Mouse (Mus musculus) stomach, postnatal 0 days (tissue): ENCODE measurements around the gene Wdr48. TPM values are rescaled to one million over a fixed set of nuclear protein-coding genes. Genes with fewer than 3 reads are reported as not detected.

ENCODE experiments used
- ATAC-seq: fragments of 200-750 bp; cut with Nextera tagmentation; 2 replicates; pipeline ENCODE4 v1.8.0; 2017; ENCODE audit not compliant: low FRiP score, low TSS enrichment
- DNase-seq: peaks from one replicate; pipeline ENCODE4 v3.0.0-alpha.2; 2016; ENCODE audit warnings: low spot score
- H3K27ac ChIP-seq: fragments of 300-500 bp; sonication (generic); replicated peaks from 2 replicates; pipeline ENCODE4 v1.5.1; 2014; ENCODE audit warnings: mild to moderate bottlenecking, control low read depth
- H3K27me3 ChIP-seq: fragments of 300-500 bp; sonication (generic); 2 replicates; pipeline ENCODE4 v1.6.1; 2014; ENCODE audit warnings: low read length; ENCODE audit not compliant: control insufficient read depth, insufficient read depth
- H3K36me3 ChIP-seq: fragments of 300-500 bp; sonication (generic); 2 replicates; pipeline ENCODE4 v1.6.1; 2014; ENCODE audit warnings: low read length, mixed read lengths; ENCODE audit not compliant: control insufficient read depth, insufficient read depth
- H3K4me1 ChIP-seq: fragments of 300-500 bp; sonication (generic); replicated peaks from 2 replicates; pipeline ENCODE4 v1.6.1; 2014; ENCODE audit warnings: antibody characterized with exemption; ENCODE audit not compliant: control insufficient read depth, insufficient read depth
- H3K4me2 ChIP-seq: fragments of 300-500 bp; sonication (generic); replicated peaks from 2 replicates; pipeline ENCODE4 v1.6.1; 2014; ENCODE audit warnings: low read depth, mild to moderate bottlenecking, control low read depth, moderate library complexity
- H3K4me3 ChIP-seq: fragments of 300-500 bp; sonication (generic); 2 replicates; pipeline ENCODE4 v1.5.1; 2014; ENCODE audit warnings: low read depth, low read length, control low read depth
- H3K9ac ChIP-seq: fragments of 300-500 bp; sonication (generic); 2 replicates; pipeline ENCODE4 v1.6.1; 2014; ENCODE audit warnings: mild to moderate bottlenecking, low read length, control low read depth, mixed read lengths
- H3K9me3 ChIP-seq: fragments of 300-500 bp; sonication (generic); 2 replicates; pipeline ENCODE4 v1.6.1; 2016; ENCODE audit warnings: low read length; ENCODE audit not compliant: control insufficient read depth
- CTCF ChIP-seq: IDR thresholded peaks from 2 replicates; pipeline ENCODE4 v1.5.1; 2016; ENCODE audit warnings: antibody characterized with exemption, low read depth, mild to moderate bottlenecking, moderate library complexity
- EP300 ChIP-seq: optimal IDR thresholded peaks from 2 replicates; pipeline ENCODE3; 2016; ENCODE audit warnings: antibody characterized with exemption
- WGBS: fragments of 180-500 bp; shearing (Covaris S2); extraction: QIAGEN DNeasy Blood & Tissue Kit; methylation state at CpG from one replicate; pipeline ENCODE4 v1.1.7; 2014; 5-methylcytosine and 5-hydroxymethylcytosine counted together
- polyA plus RNA-seq: library from polyadenylated mRNA; unstranded; fragments of >200 nt; fragmentation: Nextera tagmentation; extraction: Ambion mirVana; gene quantifications from 2 replicates; pipeline ENCODE4 v1.2.1, GENCODE M21; 2015

The Wdr48 gene
- polyA plus RNA-seq, 1 experiment from 2014 or later, result 17.2 TPM

GRCm38 (mm10) chr9:119941861-119942260, 47.2 kb downstream of the Wdr48 start:
- no peak overlapping the region for H3K4me2 ChIP-seq
- TF ChIP-seq CTCF (no peak), EP300 (no peak)
- H3K36me3 ChIP-seq, result no peaks in the 10 kb centered on the region
- H3K9me3 ChIP-seq, result no peaks in the 10 kb centered on the region
- no peaks in the 10 kb centered on the region for H3K27me3 ChIP-seq
- 76% methylated on average over 14 of the region's 14 CpGs for WGBS
- H3K4me1 ChIP-seq, result no peaks in the 10 kb centered on the region
- ATAC-seq (no peak), DNase-seq (no peak)
- H3K4me3 ChIP-seq, result no peak overlapping the region
- no peak overlapping the region for H3K27ac ChIP-seq
- no peak overlapping the region for H3K9ac ChIP-seq

GRCm38 (mm10) chr9:119943326-119943725, 48.6 kb downstream of the Wdr48 start:
- Histone ChIP-seq H3K36me3 (no peaks in the 10 kb centered on the region), H3K27ac (no peak overlapping the region), H3K4me2 (no peak overlapping the region), H3K4me3 (no peak overlapping the region), H3K27me3 (no peaks in the 10 kb centered on the region), H3K9ac (no peak overlapping the region), H3K9me3 (no peaks in the 10 kb centered on the region), H3K4me1 (no peaks in the 10 kb centered on the region)
- 70% methylated on average over 1 of the region's 1 CpGs for WGBS
- ATAC-seq, result no peak
- TF ChIP-seq CTCF (no peak), EP300 (no peak)
- DNase-seq, result no peak

DNA sequence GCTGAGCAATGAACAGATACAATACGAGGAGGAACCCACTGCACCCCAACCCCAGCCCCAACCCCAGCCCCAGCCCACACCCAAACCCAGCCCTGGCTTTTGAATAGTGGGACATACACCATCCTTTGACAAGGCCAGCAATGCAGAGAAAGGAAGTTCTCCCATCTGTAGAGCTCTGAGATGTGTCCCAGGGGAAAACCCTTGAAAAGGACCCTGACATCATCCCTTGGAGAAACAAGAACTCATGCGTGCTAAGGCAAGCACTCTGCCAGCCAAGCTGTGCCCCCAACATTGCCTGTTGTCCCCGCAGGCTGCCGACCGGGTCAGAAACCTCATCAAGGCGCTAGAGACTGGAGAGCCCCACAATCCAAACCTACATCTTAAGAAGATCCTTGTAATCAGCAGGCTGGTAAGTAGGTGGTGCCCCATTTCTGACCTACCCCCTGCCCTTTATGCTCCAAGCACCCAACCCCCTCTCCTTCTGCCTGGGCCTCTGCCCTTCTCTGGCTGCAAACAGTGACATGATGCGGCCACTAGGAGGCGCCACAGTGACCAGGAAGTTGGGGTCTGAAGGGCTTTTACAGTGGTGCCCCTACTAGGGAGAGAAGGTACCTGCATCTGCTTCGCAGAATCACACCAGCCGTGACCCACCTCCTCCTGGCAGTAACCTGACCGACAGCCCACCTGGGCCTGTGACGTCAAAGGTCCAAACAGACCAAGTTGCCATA, 50.7 kb downstream of the Wdr48 start:
- 0 out of 2 replicates have a peak, but pooled peaks have one; percentile 28 for ATAC-seq
- no peak overlapping the region for H3K27ac ChIP-seq

DNA sequence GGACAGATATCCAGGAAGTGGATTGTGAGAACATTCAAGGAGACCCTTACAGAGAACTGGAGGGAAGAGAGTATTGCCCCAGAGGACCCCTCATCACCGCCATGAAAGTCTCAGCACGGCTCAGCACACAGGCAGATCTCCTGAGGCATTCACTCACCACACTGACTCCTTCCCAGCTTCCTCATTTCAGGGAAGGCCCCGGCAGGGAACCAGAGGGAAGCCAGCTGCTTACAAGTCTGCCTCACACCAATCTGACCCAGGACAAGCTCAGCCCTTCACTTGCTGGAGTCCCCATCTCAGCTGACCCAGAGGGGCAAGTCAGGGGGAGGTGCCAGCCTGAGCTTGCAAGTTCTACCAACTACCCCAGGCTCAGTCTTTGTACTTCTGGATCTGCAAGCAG, 54.1 kb downstream of the Wdr48 start:
- no peak overlapping the region for H3K27ac ChIP-seq
- no peaks in the 10 kb centered on the region for H3K9me3 ChIP-seq
- H3K27me3 ChIP-seq, result no peaks in the 10 kb centered on the region
- no peaks in the 10 kb centered on the region for H3K4me1 ChIP-seq
- H3K36me3 ChIP-seq, result no peaks in the 10 kb centered on the region
- no peak for ATAC-seq
- H3K4me3 ChIP-seq, result no peak overlapping the region
- TF ChIP-seq CTCF, result no peak
- WGBS, result 40% methylated on average over 3 of the region's 3 CpGs
- DNase-seq, result no peak
- H3K4me2 ChIP-seq, result no peak overlapping the region
- H3K9ac ChIP-seq, result no peak overlapping the region

More for the DNA sequence above, 50.7 kb downstream of the Wdr48 start:
- Histone ChIP-seq H3K9ac (no peak overlapping the region), H3K4me1 (no peaks in the 10 kb centered on the region), H3K4me2 (no peak overlapping the region), H3K4me3 (no peak overlapping the region), H3K9me3 (no peaks in the 10 kb centered on the region), H3K36me3 (no peaks in the 10 kb centered on the region), H3K27me3 (no peaks in the 10 kb centered on the region)
- no peak for DNase-seq
- TF ChIP-seq CTCF (peak; percentile 69), EP300 (no peak)
- WGBS, result 63% methylated on average over 12 of the region's 12 CpGs

- DNase-seq (no peak), ATAC-seq (no peak)
- H3K9ac ChIP-seq, result no peak overlapping the region
- no peaks in the 10 kb centered on the region for H3K9me3 ChIP-seq
- TF ChIP-seq EP300 (no peak), CTCF (no peak)
- no peak overlapping the region for H3K27ac ChIP-seq
- no peak overlapping the region for H3K4me3 ChIP-seq
- no peaks in the 10 kb centered on the region for H3K27me3 ChIP-seq
- no peaks in the 10 kb centered on the region for H3K4me1 ChIP-seq
- 41% methylated on average over 6 of the region's 6 CpGs for WGBS
- H3K4me2 ChIP-seq, result no peak overlapping the region
- H3K36me3 ChIP-seq, result no peaks in the 10 kb centered on the region
Observed at GRCm38 (mm10) chr9:119950434-119950833, 55.8 kb downstream of the Wdr48 start.

- Histone ChIP-seq H3K27me3 (no peaks in the 10 kb centered on the region), H3K4me2 (no peak overlapping the region), H3K4me1 (no peaks in the 10 kb centered on the region), H3K9me3 (no peaks in the 10 kb centered on the region), H3K36me3 (no peaks in the 10 kb centered on the region), H3K9ac (no peak overlapping the region), H3K27ac (no peak overlapping the region), H3K4me3 (no peak overlapping the region)
- WGBS, result 78% methylated on average over 9 of the region's 9 CpGs
- no peak for ATAC-seq
- TF ChIP-seq CTCF (no peak), EP300 (no peak)
- DNase-seq, result no peak
Observed at GRCm38 (mm10) chr9:119951388-119951787, 56.7 kb downstream of the Wdr48 start.
